Mouse (Mus musculus): ENCODE measurements around the gene Mmp11.
"Not testable (repeated sequence)": the region's sequence is repeated elsewhere in the genome, so short reads cannot be mapped to it uniquely, and the experiment has no call there.

The Mmp11 gene

DNA sequence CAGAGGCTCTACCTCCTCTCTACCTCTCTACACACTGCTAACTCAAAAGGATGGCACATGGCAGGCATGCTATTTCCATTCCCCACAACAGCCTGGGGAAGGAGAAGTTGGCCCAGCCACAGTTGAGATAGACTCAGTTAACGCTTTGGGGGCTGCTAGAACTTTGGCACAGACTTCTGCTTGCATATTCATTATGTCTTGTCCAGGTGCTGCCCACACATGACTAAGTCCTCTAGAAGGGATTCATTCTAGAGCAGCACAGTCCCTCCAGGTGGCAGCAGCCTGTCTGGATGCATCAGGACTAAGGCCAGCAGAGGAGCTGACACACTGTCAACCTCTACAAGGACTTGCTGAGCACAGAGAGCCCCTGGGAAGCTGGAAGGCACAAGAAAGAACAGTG lies 40.1 kb downstream of the Mmp11 start:
- no peak for DNase-seq (ENCODE audit: low spot score)

DNA sequence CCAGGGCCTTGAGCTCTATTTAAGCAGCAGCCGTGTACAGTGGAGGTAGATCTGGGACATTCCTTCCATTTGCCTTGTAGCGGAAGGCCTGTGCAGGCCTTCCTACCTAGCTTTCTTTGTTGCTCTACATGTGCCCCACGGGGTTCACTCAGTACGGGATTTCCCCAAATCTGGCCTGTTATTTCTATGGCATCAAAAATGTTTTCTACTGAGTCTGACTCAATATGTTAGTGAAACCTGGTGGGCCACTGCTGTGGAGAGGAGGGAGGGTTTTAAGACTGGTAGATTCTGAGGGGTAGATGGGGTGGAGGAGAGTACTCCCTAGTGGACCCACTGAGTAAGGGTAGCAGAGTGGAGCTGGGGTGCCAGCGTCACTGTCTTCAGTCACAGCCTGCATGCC lies 40.6 kb downstream of the Mmp11 start:
- no peak for DNase-seq (ENCODE audit: low spot score)

DNA sequence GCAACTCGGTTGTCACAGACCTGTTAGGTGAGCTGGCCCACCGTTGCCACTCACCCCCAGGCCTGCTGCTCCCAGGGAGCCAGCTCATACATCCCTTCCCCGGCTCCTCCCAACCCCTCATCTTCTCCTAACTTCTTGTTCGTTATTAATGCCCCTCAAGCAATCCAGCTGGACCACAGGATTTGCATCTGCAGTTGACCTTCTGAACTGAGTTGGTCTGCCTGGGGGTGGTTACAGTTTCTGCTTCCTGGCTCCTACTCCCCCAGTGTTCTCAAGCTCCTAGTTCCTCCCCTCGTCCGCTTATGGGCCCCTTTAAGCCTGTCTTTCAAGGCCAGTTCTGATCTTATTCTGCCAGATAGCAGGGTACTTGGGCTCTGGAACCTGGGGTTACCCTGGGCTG lies 41.7 kb downstream of the Mmp11 start:
- no peak for DNase-seq (ENCODE audit: low spot score)

DNA sequence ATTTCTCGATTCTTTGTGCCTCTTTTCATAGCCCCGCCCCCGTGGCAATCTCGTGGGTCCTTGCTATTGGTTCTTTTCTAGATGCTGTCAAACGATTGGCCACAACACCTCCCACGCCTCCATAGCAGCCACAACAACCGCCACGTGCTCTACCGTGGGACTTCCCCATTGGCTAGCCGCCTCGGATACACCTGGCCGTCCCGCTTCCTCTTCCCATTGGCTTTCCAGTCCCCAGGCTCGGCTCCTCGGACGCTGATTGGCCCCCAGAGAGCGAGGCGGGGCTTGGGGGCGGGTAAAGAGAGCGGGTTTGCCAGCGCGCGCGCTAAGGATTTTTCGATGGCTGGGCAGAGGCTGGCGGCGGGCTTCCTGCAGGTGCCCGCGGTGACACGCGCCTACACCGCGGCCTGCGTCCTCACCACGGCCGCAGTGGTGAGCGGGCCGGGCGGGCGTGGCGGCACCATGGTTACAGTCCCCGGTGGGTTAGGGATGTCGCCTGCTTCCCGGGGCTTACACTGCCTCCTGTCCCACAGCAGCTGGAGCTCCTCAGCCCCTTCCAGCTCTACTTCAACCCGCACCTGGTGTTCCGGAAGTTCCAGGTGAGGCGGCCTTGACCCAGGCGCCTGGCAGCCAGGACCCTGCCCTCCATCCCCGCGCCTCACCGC lies 43.1 kb downstream of the Mmp11 start, which contains the start of gene Derl3:
Gene Derl3 (plus strand): TSS at position 325 of the 662 bp plus-strand sequence.
- peak; percentile 74 for DNase-seq (ENCODE audit: low spot score)

DNA sequence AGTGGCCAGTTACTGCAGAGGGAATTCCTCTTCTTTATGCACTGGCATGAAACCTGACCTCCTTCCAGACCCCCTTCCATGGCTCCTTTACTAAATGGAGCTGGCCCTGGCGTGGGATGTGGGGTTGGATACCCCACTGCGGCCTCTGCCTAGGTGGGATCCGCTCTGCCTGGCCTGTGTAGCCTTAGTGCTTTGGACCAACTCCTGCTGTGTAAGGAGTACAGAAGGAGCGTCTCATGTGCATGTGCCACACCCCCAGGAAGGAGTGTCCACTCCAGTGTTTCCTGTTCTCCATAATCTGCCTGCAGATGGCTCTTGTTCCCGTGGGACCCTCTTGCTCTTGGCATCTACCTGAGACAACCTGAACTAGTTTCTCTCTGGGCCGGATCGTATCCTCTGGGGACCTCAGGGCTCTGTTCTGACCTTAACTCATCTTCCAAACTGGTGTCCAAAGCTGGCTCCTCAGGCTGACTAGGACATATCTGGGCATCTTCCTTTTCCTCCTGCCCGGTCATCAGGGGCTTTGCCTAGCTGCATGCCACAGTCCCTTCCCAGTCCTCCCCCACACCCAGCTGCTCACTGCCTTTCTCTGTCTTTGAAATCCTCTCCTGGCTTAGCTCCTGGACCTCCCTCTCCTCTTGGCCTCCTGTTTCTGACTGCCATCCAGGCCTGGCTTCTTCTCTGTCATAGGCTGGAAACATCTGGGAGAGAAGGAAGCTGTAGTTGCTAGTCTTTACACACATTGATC lies 46.7 kb downstream of the Mmp11 start:
- DNase-seq (ENCODE audit: low spot score): no peak

DNA sequence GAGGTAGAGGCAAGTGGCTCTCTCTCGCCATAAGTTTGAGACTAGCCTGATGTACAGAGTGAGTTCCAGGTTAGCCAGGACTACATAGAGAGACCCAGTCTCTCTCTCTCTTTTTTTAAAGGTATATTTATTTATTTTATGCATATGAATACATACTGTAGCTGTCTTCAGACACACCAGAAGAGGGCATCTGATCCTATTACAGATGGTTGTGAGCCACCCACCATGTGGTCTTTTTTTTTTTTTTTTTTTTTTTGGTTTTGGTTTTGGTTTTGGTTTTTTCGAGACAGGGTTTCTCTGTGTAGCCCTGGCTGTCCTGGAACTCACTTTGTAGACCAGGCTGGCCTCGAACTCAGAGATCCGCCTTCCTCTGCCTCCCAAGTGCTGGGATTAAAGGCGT lies 48.8 kb downstream of the Mmp11 start:
- DNase-seq (ENCODE audit: low spot score): not testable (repeated sequence)

DNA sequence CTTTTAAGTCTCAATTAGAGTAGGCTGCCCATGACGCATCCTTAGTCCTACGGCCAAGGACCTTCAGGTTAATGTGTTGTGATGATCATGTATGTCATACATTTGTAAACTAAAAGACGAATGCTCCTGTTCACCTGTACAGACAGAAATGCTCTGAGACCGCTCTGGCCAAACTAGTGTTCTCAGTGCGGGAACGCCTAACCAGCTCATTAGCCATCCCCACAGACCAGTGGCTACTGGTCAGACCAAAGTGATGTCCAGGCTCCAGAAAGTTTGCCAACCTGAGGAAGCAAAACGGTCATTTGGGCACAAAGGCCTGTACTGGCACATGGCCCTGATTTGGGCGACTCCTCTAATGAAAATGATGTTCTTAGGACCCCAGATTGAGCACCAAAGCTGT lies 51.6 kb downstream of the Mmp11 start:
- DNase-seq (ENCODE audit: low spot score): no peak

DNA sequence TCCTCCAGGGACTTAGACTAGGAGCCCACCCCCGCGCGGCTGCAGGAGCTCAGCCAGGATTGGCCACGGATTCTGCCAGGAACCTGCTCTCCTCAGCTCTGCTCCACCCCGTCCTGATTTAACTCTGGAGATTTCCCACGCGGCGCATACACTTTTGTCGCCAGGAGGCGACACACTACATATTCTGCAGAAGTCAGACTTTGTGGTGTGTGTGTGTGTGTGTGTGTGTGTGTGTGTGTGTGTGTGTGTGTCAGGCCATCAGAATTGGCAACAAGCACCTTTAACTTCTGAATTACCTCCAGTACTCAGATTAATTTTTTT lies 53.1 kb downstream of the Mmp11 start:
- peak; percentile 34 for DNase-seq (ENCODE audit: low spot score)

DNA sequence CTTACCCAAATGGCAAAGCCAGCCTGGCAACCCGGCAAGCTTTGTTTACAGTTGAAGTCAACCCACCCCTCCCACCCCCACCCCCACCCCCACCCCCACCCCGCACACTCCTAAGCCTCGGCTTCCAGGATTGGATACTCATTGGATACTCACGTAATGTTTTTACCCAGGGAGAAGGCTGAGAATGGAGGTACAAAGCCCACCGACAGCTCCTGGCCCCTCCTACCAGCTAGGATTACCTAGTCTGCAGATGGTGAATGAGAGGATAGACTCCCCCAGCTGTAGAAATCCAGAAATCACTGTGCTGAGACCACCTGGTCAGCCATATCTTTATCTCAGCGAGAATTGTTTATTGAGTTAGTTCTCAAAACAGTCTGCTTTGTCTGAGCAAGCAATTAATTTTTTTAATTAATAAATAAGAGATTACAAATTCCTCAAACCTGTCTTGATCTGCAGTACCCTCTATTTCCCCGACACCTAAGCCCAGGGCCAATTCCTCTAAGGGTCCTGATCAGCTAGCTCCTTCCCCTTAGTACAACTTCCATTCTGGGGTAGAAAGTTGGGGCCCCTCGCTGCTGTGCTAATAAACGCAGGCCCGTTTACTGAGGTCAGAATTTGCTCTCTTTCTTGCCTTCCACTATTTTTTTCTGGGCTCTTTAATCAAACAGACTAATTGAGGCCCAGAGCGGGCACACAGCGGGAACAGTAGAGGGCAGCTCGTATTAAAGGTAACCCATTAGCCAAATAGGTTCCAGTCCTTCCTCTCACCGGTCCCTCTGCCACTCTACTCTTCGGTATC lies 53.7 kb downstream of the Mmp11 start:
- DNase-seq (ENCODE audit: low spot score): no peak

DNA sequence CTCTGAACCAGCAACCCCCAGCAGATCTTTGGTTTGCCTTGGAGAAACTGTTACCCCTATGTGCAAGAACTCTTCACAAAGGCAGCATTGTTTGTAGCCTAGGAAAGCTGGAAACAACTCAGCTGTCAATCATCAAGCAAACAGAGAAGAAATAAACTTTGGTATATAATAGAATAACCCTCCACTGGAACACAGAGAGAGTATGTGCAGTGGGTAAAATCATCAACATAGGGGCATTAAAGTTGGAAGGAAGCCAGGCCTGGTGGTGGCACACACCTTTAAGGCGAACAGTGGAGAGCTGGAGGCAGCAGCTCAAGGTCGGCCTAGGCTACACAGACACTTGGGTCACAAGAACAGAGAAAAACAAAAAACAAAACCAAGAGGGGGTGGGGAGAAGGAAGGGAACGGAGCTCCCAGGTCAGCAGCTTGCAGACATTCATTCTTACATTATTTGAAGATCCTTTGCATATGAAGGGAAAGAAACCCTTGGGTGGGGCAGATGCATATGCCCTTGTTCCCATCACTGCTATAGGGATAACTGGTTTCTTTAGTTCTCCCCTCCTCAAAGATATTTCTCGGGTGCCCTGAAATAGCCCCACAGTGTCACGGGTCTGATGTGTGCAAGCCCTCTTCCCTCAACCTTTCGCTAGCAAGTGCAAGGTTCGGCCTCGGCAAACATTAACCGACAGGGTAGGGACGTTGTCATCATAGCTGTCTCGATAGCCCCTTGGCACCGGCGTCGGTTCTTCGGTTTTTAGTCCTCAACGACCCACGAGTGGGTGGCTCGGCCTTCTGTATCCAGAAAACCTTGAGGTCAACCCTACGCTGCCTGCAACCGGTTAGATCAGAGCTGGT lies 54.5 kb downstream of the Mmp11 start:
- no peak for DNase-seq (ENCODE audit: low spot score)

DNA sequence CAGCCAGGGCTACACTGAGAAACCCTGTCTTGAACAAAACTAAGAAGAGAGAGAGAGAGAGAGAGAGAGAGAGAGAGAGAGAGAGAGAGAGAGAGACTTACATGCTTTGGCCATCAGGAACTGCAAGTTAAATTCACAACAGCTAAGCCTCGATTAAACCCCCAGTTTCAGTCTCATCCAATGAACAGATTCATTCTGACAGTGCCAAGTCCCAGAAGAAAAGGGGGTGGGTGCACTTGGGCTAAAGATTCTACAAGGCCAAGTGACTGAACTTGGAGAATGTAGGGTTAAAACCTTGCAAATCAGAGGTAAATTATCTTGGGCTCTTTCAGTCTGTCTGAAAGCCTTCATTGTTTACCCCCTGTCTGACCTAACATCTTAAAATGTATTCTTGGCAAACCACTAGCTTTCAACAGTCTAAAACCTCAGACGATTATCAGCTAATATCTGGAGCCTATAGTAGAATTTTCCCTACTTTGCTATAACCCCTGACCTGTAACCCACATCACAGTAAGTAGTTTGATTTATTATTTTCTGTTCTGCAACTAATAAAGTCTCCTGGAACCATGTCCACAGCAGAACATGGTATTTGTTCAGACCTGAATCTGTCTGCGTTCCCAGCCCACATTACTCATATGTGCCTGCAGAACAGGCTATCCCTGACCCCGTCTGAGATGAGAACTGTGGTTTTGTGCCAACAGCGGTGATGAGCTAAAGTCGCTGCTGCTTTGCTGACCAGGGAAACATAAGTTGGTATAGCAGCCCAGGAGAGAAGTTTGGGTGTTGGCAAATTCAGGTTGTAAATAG lies 55.3 kb downstream of the Mmp11 start:
- no peak for DNase-seq (ENCODE audit: low spot score)

DNA sequence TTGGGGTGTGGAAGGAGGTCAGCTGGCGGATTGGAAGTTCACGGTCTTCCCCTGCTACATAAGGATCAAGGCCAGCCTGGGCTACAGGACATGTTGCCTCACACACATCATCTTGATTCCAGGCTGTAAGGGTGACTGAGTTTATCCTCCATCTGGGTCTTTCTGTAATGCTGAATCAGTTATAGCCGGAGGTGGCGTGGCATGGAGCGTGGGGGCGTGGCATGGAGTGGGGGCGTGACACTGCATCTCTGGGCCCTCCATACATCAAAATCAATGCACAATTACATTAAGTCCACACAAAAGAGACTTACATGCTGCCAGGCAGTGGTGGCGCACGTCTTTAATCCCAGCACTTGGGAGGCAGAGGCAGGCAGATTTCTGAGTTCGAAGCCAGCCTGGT lies 55.9 kb downstream of the Mmp11 start:
- DNase-seq (ENCODE audit: low spot score): no peak

DNA sequence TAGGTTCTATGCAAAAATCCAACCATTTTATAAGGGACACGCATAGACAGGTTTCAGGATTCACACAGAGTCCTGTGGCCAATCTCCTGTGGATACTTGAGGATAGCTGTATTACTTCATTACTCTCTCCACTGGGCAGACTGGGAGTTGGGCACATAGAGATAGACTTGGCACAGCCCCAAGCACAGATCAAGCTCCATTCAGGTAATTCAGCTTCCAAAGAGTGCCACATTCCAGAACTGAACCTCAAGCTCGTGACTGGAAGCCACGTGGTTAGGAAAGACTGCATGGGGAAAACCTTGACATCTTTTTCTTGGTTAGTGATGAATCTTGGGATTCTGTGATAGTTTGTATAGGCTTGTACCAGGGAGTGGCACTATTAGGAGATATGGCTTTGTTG lies 57.5 kb downstream of the Mmp11 start:
- DNase-seq (ENCODE audit: low spot score): no peak

DNA sequence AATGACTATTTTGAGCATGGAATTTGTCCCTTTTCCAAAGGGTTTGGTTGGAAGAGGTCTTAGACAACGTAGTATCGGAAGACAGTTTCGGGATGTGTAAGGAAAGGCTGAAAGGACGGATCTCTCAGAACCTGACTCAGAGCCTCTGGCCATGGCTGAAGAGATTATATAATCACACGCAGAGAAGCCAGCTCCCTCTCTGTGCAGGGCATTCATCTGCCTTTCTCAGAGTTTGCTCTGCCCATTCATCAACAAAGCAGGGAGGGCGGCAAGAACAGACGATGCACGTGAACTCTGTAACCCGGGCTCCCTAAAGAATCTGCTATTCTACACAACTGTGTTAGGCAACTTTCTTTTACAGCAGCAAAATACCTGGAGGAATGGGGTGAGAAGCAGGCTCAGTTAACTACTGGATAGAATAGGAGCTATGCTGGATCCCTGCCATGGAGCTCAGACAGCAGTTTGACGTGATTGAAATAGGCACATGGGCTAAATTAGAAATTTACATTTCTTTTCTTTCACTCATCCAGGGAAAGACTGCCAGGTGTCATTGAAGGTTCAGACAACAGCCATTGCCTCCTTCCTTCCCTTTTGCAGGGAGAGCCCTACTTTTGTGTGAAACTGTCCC lies 62.6 kb downstream of the Mmp11 start:
- no peak for DNase-seq (ENCODE audit: low spot score)

Data from ovary, postnatal 10 days (tissue).